Mouse (Mus musculus) CD8-positive naive resting alpha-beta T cell, adult 2 months (primary cell): Measurements from ENCODE around the gene Spns3.
A peak's percentile ranks its signal among the peaks of the same experiment; 100 is the strongest.
"Not testable (repeated sequence)": the region's sequence is repeated elsewhere in the genome, so short reads cannot be mapped to it uniquely, and the experiment has no call there.

Source experiments
- DNase-seq, 2 experiments: peaks; one replicate each; pipeline ENCODE4 v3.0.0; 2022; ENCODE audit warnings: low read depth in 2 of 2, low spot score in 2 of 2

Gene Spns3

DNA sequence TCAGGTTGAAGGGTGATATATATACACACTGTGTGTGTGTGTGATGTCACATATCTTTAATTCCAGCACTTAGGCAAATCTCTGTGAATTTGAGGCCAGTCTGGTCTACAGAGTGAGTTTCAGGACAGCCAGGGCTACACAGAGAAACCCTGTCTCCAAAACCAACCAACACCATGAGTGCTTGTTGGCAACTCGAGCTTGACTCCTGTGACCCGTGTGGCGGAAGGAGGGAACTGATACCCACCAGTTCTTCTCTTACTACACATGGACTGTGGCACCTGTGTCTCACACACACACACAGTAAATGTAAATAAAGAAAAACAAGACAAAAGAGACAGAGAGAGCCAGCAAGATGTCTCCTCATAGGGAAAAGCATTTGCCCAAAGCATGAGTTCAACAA is 10.4 kb upstream of the Spns3 start:
- no peak for DNase-seq

DNA sequence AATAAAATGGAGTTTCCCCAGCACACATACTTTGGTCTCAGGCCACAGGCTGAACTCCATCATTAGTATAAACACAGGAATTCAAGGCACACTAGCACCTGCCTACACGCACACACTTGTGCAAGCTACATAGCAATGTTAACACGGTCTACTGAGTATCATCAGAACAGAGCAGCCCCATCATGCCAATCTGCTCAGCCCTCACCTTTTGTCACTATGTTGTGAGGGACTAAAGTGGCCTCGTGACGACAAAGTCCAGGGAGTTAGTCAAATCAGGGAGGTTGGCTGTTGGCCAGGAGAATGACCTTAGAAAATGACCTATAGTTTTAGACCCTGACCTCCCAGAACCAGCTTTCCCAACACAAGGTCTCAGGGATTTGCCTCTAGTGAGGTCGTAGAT is 7.8 kb upstream of the Spns3 start:
- no peak for DNase-seq

DNA sequence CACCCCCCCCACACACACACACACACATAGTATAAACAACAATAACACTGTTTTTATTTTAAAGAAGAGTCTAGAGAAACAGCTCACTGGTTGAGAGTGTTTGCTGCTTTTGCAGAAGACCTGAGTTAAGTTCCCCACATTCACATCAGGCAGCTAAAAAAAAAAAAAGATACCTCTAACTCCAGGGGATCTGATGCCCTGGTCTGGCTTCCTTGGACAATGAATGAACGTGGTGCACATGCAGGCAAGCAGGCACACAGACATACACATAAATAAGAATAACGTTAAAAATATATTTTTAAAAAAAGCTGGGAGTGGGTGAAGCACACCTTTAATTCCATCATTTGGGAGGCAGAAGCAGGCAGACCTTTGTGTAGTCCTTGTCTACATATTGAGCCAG is 6.6 kb upstream of the Spns3 start:
- no peak for DNase-seq

DNA sequence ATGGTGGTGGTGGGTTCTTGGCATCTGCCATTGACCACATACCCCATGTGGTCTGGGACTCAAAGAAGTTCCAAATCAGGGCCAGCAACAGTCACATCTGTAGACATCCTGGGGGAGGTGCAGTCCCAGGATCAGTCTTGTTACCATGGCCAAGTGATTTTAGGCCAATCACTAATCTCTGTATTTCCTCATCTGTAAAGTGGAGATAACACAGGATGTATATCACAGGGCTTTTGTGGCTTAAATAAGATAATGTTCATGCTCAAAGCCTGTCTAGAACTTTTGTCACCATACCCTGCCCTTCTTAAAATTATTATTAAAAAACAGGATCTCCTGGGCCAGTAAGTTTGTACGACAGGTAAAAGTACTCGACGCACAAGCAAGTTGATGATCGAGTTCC is 6.2 kb upstream of the Spns3 start:
- DNase-seq = no peak

DNA sequence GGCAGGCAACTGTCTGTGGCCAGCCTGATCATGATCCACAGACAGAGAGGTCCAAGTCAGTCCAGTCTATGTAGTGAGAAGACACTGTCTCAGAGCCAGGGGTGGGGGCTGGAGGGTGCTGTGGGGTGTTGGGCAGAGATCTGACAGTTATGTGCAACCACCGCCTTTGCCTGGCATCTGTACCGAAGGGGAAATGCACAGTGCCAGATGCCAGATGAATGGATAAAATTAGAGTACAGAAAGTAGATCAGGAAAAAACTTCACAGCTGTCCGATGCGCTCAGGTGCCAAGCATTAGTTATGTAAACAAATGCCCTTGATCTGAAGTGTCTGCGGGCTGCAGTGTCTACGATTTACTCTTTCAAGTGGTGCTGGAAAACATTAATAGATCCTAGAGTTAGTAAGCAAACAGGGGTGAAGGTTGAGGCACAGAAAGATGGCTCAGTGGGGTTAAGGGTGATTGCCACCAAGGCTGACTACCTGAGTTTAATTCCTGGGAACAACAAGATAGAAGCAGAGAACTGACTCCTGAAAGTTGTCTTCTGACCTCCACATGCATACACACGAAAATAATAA is 1.3 kb upstream of the Spns3 start:
- DNase-seq = no peak

DNA sequence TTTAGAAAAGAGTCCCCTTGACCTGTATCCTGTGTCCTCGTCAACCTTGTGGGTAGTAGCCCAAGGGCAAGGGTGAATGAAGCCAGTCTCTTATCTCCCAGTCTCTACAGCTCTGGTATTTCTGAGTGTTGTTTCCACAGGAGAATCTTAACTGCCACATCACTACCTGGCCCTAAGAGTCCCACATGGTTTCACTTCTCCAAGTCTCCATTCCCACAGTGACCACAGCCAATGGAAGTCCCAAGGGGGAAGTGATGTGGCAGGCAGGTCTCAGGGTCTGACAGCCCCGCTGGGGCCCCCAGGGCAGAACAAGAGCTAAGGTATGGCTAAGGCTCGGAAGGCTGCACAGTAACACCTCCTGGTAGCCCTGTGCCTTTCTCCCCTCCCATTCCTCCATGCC is 3.1 kb downstream of the Spns3 start:
- DNase-seq = no peak

DNA sequence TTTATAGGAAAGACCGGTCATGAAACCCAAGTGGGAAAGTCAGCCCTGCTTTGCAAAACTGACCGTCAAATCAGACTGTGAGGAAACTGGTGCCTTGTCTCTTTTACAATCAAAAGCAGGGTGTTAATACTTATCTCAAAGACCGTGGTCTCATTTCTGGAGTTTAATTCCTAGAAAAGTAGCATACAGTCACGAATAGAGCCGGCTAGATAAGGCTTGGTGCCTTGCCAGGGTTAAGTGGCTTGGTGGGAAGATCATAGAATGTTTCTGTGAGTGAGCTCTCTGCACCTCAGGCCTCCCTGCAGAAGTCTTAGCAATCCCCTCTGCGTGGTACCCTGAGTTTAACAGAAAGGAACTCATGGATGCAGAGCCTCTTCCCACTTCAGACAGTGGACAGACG is 5.6 kb downstream of the Spns3 start:
- DNase-seq = no peak

DNA sequence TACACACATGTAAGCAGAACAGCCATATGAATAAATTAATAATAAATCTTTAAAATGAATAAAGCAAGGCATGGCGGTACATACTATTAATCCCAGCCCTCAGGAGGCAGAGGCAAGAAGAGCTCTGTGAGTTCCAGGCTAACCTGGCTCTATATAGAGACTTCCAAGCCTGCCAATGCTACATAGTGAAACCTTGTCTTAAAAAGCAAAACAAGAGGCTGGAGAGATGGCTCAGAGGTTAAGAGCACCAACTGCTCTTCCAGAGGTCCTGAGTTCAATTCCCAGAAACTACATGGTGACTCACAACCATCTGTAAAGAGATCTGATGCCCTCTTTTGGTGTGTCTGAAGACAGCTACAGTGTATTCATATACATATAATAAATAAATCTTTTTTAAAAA is 6.6 kb downstream of the Spns3 start:
- not testable (repeated sequence) for DNase-seq

DNA sequence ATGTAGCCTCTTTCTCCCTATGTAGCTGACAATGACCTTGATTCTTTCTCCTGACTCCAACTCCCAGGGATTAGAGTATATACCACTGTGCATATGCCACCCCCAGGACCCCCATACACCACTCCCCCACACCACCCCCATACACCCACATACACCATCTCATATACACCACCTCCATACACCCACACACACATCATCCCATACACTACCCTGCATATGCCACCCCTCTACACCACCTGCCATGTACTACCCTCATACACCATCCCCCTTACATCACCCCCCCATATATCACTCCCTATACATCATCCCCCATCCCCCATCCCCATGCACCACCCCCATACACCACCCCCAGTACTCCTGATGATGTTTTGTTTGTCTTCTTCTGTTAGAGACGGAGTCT is 7.7 kb downstream of the Spns3 start:
- DNase-seq = no peak

DNA sequence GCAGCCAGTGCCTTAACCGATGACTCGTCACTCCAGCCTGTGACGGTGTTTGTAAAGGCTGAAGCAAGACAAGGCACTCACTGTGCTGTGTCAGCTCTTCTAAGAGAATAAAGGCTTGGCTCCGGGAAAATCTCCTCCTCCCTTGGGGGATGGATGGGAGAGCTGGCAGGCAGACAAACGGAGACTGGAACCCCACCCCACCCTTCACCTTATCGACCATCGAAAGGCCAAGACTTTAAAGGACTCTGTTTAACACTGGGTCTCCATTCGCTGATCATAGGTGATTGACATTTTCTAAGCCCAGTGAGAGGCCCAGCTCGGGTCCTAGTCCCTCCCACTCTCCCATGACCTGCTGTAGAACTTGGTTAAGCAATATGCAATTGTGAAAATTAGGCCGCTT is 8.4 kb downstream of the Spns3 start:
- no peak for DNase-seq

DNA sequence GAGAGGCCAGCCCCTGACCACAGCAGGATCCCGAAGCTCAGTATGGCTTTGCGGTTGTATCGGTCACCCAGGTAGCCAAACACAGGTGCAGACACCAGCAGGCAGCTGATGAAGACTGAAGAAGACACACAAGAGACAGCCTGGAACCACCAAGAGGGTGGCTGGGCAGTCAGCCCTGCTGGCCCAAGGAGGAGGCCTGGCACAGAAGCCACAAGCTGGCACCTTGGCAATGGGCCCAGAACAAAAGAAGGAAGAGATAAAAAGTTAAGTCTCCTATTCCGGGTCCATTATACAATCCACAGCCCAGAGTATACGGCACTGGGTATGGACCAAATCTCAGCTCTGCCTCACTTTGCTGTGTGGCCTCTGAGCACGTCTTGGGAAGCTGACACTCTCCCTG is 9.9 kb downstream of the Spns3 start:
- no peak for DNase-seq

DNA sequence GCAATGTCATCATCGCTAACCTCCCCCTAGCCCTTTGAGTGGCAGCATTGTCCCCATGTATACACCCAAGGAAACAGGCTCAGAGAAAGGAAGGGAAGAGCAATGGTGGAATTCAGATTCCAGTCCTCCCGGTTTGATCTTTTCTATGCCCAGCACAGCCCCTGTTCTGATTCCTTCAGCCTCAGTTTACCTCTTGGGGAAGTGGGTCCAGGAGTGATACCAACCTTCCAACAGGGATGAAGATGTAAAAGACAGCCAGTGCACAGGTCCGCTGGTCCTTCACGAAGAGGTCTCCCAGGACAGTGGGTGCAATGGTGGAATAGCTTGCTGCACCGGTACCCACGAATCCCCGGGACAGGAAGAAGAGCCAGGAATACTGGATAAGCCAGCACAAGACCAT is 11.5 kb downstream of the Spns3 start:
- no peak for DNase-seq

DNA sequence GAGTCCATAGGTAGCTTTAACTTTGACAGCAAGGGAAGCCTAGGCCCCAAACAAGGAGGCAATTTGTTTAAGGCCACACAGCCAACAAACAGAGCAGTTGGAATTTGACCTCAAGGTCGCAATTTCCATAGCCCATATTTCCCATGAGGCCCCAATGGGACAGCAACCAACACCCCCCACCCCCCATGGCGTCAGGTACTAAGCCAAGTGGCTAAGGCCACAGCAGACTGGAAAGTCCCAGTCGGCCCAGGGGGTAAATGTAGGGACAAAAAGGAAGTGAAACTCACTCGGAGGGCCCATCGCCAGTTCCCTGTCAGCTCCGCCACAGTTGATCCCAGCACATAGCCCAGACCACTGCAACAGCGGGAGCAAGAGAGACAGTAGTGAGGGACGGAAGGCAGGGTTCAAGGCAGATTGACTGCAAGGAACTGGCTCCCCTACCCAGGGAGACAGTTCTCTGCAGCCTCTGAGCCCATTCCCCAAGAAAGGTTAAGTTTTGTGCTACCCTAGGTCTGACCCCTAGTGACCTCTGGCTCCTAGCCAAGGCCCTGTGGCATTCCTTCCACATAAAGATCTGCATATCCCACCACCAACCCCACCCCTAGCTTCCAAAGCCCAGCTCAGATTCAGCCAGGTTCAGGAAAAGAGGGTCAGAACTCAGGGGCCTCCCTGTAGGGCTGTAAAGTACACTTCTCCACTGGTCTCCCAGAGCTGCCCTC is 12.1 kb downstream of the Spns3 start:
- DNase-seq = no peak

DNA sequence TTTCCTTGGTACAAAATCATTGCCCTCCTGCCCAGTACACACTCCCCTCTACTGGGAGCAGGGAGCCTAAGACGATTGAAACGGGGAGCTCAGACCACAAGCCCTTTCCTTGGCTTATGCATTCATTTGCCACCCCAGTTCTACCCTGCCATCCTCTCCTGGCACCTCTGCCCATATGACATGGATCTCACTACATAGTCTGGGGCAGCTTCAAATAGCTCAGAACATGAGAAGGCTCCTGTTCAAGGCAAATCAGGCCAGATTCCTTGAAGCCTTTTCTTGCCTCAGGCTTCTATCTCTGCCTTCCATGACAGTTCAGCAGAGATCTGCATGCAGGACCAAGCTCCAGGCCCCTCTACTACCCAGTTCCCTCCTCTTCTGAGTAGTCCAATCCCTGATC is 12.8 kb downstream of the Spns3 start:
- DNase-seq = no peak

DNA sequence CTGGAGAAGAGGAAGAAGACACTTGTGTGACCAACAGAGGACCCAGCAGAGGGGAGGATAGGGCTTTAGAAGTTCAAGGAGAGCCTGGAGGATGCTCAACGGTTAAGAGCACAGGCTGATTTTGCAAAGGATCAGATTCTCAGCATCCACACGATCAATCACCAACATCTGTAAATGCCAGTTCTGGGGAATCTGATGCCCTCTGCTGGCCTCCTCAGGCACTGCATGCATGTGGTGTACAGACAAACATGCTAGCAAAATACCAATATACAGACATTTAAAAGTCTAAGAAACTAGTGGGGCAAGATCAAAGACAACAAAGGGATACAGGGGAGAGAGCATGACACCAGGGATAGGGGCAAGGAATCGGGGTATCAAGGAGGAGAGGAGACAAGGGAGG is 14.8 kb downstream of the Spns3 start:
- DNase-seq = peak in 1 of 2 experiments; percentile 6

DNA sequence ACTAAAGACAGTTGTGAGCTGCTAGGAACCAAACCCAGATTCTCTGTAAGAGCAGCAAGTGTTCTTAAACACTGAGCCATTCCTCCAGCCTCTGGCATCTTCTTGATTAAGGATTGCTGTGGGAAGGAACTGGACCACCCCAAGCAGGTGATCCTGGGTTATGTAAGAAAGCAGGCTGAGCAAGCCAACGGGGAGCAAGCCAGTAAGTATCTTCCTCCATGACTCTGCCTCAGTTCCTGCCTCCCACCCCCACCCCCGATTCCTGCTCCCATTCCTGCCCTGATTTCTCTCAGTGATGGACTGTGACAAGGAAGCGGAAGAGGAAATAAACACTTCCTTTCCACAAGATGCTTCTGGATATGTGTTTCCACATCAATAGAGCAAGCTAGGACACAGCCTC is 17.4 kb downstream of the Spns3 start:
- no peak for DNase-seq

DNA sequence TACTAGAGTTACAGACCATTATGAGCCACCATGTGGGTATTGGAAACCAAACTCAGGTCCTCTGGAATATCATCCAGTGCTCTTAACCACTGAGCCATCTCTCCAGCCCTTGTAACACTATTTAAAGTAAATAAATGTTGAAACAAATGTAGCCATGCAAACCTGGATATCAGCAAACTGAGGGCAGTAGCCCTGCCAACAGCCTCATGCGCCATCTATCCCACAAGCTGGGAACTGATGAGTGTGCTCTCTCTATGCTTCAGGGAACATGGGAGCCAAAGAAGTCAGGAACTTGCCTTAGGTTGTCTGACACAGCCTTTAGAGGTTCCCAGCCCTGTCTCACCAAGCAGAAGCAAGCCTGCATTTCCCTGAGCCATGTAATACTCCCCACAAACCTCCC is 18.7 kb downstream of the Spns3 start:
- no peak for DNase-seq

DNA sequence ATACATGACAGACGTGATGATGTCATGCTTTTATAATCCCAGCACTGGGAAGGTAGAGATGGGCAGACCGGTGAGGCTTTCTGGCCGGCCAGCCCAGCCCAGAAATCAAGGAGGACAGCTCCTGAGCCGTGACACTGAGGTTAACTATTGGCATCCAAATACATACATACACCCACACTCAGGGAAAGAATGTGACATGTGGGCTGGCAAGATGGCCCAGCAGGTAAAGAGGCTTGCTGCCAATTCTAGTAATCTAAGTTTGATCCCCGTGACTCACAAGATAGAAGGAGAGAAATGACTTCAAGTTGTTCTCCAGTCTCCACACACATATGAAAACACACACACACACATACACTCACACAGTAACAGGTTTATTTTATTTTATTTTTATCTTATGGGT is 19.2 kb downstream of the Spns3 start:
- DNase-seq = no peak

DNA sequence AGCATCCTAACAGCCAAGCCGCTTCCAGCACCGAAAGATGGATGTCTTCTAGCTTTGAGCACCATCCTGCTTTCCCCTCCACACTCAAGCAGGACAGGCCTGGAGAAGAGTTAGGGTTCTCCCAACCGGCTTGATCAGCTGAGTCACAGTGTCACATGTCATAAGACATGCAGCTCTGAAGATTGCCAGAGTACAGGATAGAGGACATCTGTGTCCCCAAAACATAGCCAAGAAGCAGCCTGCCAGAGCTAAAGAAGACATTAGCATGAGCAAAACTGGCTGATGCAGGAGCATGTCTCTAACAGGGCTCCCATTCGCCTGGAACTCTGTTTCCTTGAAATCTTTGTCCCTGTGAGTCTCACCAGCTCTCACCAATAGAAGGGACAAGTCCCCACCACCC is 24.1 kb downstream of the Spns3 start:
- DNase-seq = no peak

DNA sequence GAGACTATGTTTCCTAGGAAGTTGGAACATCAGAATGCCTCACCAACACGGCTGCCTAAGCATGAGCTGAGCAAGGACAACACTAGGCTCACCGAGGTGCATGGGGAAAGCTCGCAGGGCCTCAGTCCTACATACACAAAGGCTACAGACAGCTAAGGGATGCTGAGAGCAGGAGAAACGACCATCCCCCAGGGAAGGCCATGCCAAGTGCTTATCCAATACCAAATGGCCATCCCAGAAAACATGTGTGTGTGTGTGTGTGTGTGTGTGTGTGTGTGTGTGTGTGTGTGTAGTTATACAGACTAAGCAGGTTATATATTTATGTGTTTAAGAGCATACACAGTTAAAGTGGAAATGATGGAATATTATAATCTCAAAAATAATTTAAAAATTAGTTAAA is 26.6 kb downstream of the Spns3 start:
- no peak for DNase-seq

DNA sequence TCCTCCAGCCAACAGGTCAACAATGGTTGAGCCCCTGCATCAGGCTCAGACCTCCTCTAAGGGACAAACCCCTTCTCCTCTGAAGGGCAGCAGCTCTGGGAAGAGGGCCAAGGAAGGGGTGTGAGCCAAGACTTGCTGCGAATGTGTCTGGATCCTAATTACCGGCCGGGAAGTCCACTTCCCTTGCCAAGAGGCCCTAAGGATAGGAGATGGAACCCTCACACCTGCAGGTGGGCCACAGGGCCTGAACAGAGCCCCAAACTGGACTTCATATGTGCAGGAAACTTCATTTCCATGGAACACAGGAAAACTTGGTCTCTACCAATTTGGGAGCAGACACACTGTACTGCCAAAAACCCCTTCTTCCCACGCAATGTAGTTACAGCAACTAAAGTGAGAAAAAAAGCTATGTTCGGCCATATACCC is 27.7 kb downstream of the Spns3 start:
- DNase-seq = no peak

DNA sequence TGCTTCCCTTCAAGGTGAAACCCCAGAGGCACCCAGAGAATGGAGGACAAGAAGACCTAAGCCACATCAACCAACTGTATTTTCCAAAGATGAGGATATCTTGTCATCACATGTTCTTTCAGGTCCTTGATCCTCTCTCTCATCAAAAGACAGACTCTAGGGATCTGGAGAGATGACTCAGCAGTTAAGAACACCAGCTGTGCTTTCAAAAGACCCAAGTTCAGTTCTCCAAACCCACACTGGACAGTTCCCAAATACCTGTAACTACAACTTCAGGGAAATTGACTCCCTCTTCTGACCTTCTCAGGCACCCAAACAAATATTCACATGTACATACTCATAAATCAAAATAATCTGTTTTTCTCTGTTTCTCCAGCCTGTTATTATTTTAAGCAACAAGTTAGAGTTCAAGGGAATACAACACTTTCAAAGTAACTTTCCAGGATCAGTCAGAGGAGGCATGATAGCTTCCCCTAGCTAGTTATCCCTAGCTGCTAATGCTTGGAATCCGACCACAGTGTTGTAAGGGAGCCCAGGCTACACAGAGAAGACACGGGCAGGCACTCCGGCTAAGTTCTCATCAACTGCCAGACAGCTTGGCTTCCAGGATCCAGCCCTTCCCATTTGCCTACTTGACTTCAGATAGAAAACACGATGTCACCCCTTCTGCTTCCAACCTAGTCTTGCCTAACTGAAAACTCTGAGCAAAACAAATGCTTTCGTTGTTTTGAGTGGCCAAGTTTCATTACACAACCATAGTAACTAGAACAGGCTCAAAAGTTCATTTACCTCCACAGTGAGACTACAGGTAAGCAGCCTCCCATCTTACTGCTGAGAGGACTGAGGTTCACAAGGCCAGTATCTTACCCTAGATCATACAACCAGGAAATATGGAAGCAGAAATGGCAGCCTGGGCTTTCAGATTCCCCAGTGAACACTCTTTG is 28.4 kb downstream of the Spns3 start:
- DNase-seq = no peak
